Mouse (Mus musculus) CH12.LX (cell line): Measurements from ENCODE around the gene Pnmal1.

ENCODE experiments used
- CTCF ChIP-seq, 2 experiments: IDR thresholded peaks in 1 of 2; conservative IDR thresholded peaks in 1 of 2; 2 replicates each; pipeline ENCODE4 v1.5.1; 2011 to 2012; ENCODE audit warnings: low read depth in 2 of 2, low read length in 2 of 2, improper control_type of control experiment in 1 of 2, inconsistent platforms in 1 of 2, mild to moderate bottlenecking in 1 of 2, moderate library complexity in 1 of 2
- EP300 ChIP-seq: IDR thresholded peaks from 2 replicates; pipeline ENCODE4 v1.6.1; 2011; ENCODE audit warnings: low read length, improper control_type of control experiment
- GABPA ChIP-seq: IDR thresholded peaks from 2 replicates; pipeline ENCODE4 v1.6.1; 2012; ENCODE audit warnings: low read depth, low read length, improper control_type of control experiment, inconsistent platforms; ENCODE audit not compliant: insufficient replicate concordance
- HCFC1 ChIP-seq: IDR thresholded peaks from 2 replicates; pipeline ENCODE4 v1.6.1; 2012; ENCODE audit warnings: low read depth, mild to moderate bottlenecking, inconsistent platforms, low read length, improper control_type of control experiment
- MAZ ChIP-seq: IDR thresholded peaks from 2 replicates; pipeline ENCODE4 v1.6.1; 2012; ENCODE audit warnings: low read depth, mild to moderate bottlenecking, inconsistent platforms, low read length, improper control_type of control experiment, moderate library complexity
- POLR2A ChIP-seq: IDR thresholded peaks from 2 replicates; pipeline ENCODE4 v1.6.1; 2011; ENCODE audit warnings: low read depth, mild to moderate bottlenecking, improper control_type of control experiment, low read length
- TCF12 ChIP-seq: IDR thresholded peaks from 2 replicates; pipeline ENCODE4 v1.6.1; 2014; ENCODE audit warnings: low read depth, mild to moderate bottlenecking, inconsistent platforms, low read length, improper control_type of control experiment
- USF2 ChIP-seq: conservative IDR thresholded peaks from 2 replicates; pipeline ENCODE4 v1.6.1; 2011; ENCODE audit warnings: low read depth, low read length, improper control_type of control experiment

- TF ChIP-seq POLR2A = no peak
- TF ChIP-seq CTCF (conservative IDR thresholded peaks at IDR 0.05 in 1 of 2, IDR thresholded peaks at IDR 0.05 in 1 of 2; ENCODE audit: low read depth in 2 of 2, low read length in 2 of 2) = no peak
- TF ChIP-seq TCF12 = no peak
- TF ChIP-seq MAZ = no peak
- TF ChIP-seq HCFC1 = no peak
- TF ChIP-seq USF2 = no peak
- no peak for TF ChIP-seq GABPA
- no peak for TF ChIP-seq EP300
Measured at GRCm38 (mm10) chr7:16968414-16968813, 8.9 kb downstream of the Pnmal1 start.
